Mouse (Mus musculus) neutrophil, adult 59 days (primary cell): ENCODE results near the gene Sertad1. TPM values are rescaled to one million over a fixed set of nuclear protein-coding genes. Genes with fewer than 3 reads are reported as not detected.

ENCODE experiments used
- total RNA-seq, 2 experiments: library from RNA; stranded (reverse); gene quantifications; 1 replicate in 1 of 2; 2 replicates in 1 of 2; pipeline ENCODE4 v1.2.4; 2023

The Sertad1 gene
- total RNA-seq = 10 to 100 TPM; 43.3 to 43.4 TPM

DNA sequence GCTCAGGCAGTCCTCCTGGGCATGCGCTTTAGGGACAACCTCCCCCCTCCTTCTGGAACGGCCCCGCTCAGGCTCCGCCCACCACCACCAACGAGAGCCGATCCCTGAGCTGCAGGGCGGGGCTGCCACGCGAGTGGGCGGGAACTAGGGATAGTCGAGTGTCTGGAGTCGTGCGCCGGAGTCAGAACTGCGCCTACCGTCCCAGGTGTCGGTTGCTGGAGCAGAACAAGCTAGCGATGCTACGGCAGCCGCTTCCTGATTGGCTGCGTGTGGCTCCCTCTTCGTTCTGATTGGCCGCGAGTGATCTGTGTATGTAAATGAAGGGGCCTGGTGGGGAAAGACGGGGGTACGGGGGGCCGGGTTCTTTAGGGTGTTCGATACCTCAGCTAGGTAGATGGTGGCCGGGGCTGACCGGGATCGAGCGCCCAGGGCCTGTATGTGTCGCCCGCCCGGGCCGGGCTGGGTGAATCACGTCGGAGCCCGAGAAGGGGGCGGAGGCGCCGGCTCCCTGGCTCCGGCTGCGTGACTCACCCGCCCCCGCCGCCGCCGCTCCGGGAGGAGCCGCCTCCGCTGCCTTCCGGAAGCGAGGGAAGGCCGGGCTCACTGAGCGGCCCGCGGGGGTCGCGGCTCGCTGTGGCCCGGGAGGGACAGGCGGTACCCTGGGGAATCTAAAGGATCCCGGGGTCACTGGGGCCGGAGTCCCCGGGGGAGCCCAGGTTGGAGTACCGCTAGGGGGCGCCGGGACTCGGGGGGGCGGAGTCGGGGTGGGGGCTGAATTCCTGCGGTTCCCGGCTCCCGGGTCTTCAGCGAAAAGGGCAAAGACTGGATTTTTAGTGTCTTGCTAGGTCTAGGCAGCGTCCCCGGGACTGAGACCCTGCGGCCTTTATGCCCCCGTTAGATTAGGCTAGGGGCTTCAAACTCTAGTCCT lies at the start of gene Sertad1:
Gene Sertad1 (plus strand): TSS at position 141 of the 928 bp plus-strand sequence.

DNA sequence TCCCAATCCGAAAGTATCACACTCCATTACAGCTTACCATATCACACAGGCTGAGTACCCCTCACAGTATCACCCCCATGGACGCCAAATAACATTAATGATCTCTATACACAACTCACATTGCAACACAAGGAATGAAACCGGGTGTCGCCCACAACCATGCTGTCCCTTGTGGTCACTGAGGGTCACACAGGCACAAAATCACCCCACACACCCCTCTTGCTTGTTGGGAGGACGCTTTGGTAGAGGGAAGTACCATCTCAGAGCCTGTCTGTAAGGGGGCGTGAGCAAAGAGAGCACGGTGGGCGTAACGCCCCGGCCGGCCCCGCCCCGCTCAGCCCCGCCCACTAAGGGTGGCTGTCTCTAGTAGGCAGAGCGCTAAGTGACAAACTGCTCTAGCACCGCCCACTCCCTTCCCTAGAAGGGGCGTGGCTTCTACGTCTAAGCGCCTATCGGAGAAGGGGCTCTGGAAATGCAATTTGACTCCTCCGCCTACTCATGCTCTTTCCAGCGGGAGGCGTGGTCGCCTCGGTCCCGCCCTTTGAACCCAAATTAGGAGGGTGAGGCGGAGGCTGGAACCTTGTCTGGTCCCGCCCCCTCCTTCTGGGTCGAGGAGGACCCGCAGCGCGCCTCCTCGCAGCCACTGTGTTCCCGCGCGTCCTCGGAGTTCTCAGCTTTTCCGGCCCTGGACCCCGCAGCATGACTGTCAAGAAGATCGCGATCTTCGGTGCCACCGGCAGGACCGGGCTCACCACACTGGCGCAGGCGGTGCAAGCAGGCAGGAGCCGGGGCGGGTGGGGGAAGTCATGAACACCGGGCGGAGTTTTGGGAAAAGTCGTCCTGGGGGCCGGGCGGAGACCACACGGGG lies 39.1 kb upstream of the Sertad1 start, which contains the start of the genes Sptbn4 and Blvrb:
Gene Sptbn4 (minus strand): TSS at position 268 of the 868 bp plus-strand sequence.
Gene Blvrb (plus strand): TSS at position 560 of the 868 bp plus-strand sequence.

DNA sequence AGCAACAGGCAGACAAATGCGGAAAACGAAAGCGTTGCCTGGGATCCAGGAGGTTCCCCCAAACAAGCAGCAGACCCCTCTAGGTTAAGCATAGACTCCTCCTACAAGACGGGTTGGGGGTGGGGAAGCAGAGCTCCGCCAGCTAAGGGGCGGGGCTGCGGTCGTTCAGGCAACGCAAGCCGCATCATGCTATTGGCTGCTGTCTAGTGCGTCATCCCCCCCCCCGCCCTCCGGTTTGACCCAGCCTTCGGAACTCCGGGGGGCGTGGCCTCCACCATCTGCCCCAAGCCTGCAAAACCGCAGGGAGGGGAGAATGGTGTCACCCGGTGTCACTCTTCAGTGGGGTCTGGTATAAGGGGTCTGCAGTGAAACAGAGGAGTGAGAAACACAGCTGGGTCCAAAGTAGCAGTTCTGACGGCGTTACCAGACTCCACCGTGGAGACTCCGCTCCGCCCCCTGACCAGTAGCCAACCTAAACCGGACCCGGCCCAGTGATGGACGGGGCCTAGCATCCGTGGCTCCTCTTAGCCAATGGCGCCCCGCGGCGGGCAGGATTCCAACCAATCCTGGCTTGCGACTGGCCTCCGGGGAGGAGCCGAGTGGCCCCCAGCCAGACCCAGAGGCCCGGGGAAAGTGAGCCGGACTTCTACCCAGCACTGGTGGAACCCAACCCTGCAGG lies 13.4 kb upstream of the Sertad1 start, which contains the start of gene Sertad3:
Gene Sertad3 (plus strand): TSS at position 613 of the 679 bp plus-strand sequence.

DNA sequence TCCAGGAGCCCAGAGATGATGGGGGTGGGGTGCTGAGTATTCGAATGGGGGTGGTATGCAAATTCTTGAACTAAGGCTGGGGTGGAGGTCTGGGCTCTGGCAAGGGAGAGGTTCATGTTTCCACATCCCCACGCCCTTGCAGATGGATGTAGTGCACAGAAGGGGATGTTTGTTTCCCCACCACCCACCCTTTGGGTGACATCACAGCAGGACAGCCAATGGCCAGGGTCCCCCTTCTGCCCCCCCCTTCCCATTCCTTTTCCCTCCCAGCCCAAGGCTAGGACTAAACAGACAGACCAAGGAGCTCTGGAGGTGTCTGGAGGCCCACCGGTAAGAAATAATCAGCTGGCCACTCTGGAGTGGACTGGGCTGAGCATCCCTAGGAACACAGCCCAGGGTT lies 12.3 kb downstream of the Sertad1 start, which contains the start of gene Prx:
Gene Prx (plus strand): TSS at position 289 of the 400 bp plus-strand sequence.

DNA sequence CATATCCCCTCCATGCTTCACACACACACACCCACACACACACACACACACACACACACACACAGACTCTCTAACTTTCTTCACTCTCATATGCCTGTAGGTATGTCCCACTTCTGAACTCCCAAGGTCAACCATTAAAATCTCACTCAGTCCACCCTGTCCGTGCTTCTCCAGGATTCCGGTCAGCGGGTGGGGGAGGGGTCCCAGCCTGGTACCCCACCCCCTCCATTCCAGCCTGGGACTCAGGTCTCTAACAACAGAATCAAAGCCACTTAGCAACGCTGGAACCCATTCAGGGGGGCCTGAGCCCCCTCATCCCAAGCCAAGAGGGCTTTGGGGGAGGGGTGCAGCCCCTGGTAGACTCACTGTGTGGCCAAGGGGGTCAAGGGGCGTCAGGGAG lies 36.3 kb downstream of the Sertad1 start, which contains the start of gene Hipk4:
Gene Hipk4 (plus strand): TSS at position 301 of the 400 bp plus-strand sequence.

Other genes with a start within 250 kb of the Sertad1 start
- 1 to 10 TPM; 5.7 to 6.9 TPM for gene Numbl, start 228.5 kb upstream of the Sertad1 start, total RNA-seq
- under 1 TPM; 0.33 to 0.51 TPM for gene Ltbp4, start 149.2 kb upstream of the Sertad1 start, total RNA-seq
- gene Shkbp1, start 130.9 kb upstream of the Sertad1 start, total RNA-seq = 100 to 1,000 TPM; 100 to 108 TPM
- 10 to 100 TPM in 1 of 2 experiments, not detected in 1; 10.9 TPM for gene Gm20479, start 129.5 kb upstream of the Sertad1 start, total RNA-seq
- under 1 TPM; 0.07 to 0.09 TPM for gene Sptbn4, start 39.2 kb upstream of the Sertad1 start, total RNA-seq
- gene Blvrb, start 38.9 kb upstream of the Sertad1 start, total RNA-seq = 10 to 100 TPM; 31.2 to 58.3 TPM
- 10 to 100 TPM; 27.9 to 32.9 TPM for gene Sertad3, start 13.1 kb upstream of the Sertad1 start, total RNA-seq
- gene Prx, start 12.4 kb downstream of the Sertad1 start, total RNA-seq = under 1 TPM; 0.68 to 0.80 TPM
- under 1 TPM in 1 of 2 experiments, not detected in 1; 0.36 TPM for gene Hipk4, start 36.4 kb downstream of the Sertad1 start, total RNA-seq
- gene Pld3, start 66.3 kb downstream of the Sertad1 start, total RNA-seq = 10 to 100 TPM; 19.5 to 22.3 TPM
- 10 to 100 TPM; 12.4 to 13.8 TPM for gene 2310022A10Rik, start 66.3 kb downstream of the Sertad1 start, total RNA-seq
- 100 to 1,000 TPM; 109 to 111 TPM for gene Akt2, start 104.6 kb downstream of the Sertad1 start, total RNA-seq
- not detected for gene Ttc9b, start 167.0 kb downstream of the Sertad1 start, total RNA-seq
- gene Map3k10, start 187.7 kb downstream of the Sertad1 start, total RNA-seq = 1 to 10 TPM; 4.9 to 6.5 TPM
- under 1 TPM; 0.13 to 0.51 TPM for gene Zfp607b, start 202.4 kb downstream of the Sertad1 start, total RNA-seq
- 1 to 10 TPM; 2.7 to 3.6 TPM for gene Zfp60, start 244.5 kb downstream of the Sertad1 start, total RNA-seq